Mouse (Mus musculus) kidney, adult 2 months (tissue): Measurements from ENCODE around the gene Cyren.

Source experiments
- CTCF ChIP-seq: fragments of 200-500 bp; conservative IDR thresholded peaks from 2 replicates; pipeline ENCODE4 v1.5.1; 2011; ENCODE audit warnings: low read depth, mild to moderate bottlenecking, control low read depth, low read length, moderate library complexity, mixed read lengths; ENCODE audit not compliant: insufficient read depth, insufficient read length
- POLR2A ChIP-seq: fragments of 200-500 bp; IDR thresholded peaks from one replicate; pipeline ENCODE4 v1.6.1; 2011; ENCODE audit warnings: low read depth, low read length, control low read depth

GRCm38 (mm10) chr6:34871929-34872328, 5.9 kb downstream of the Cyren start:
- no peak for TF ChIP-seq POLR2A
- no peak for TF ChIP-seq CTCF
